In the genomic region with DNA sequence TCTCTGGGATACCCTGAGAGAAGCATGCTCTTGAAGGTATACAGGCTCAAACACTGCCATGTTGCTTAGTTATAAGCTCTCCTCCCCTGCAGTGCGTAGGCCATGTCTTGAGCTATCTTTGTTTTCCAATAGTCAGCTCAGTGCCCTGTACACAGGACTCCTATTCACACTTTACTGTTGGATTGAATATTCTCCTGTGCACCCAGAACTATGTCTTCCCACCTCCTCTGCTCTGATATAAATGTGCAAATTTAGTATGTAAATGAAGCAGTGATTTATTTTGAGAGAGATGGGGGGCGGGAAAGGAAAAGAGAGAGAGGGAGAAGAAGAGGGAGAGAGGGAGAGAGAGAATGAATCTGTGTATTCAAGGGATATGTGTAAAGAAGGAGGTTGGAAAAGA, we compare ENCODE assay signal across 13 mouse cellular contexts.
"Had no signal": no experiment of that assay in that cellular context is flagged by ENCODE, and none has a peak within 500 bp of the region (broad histone marks: within the 10 kb centered on the region; RNA-seq: fewer than 3 reads in every experiment).

No protein-coding gene starts in this region.

- H3K4me1 ChIP-seq: limb, embryonic 15.5 days; liver, embryonic 13.5 days; lung, embryonic 15.5 days had no signal

- H3K27me3 ChIP-seq: limb, embryonic 15.5 days; liver, embryonic 13.5 days; lung, embryonic 15.5 days had no signal

- ATAC-seq: inflammation-experienced regulatory T-cells, adult 6 months; liver, postnatal 0 days; midbrain, embryonic 13.5 days had no signal

- H3K36me3 ChIP-seq: limb, embryonic 15.5 days; liver, embryonic 13.5 days; lung, embryonic 15.5 days; midbrain, embryonic 13.5 days had no signal

- H3K4me2 ChIP-seq: limb, embryonic 15.5 days; liver, embryonic 13.5 days; lung, embryonic 15.5 days; midbrain, embryonic 13.5 days had no signal

- H3K4me3 ChIP-seq: limb, embryonic 15.5 days; liver, embryonic 13.5 days; lung, embryonic 15.5 days; midbrain, embryonic 13.5 days had no signal

- DNase-seq: kidney, adult 11 months; kidney, adult 9 months; kidney, postnatal 36 days; layer of hippocampus, adult 9-11 months; layer of hippocampus, postnatal 36 days; liver, embryonic 13.5 days; liver, postnatal 0 days; thymus, postnatal 14 days had no signal

- H3K27ac ChIP-seq: kidney, postnatal 0 days; limb, embryonic 15.5 days; liver, embryonic 13.5 days; lung, embryonic 15.5 days; midbrain, embryonic 13.5 days had no signal

- H3K9me3 ChIP-seq: limb, embryonic 15.5 days; liver, embryonic 13.5 days; lung, embryonic 15.5 days; midbrain, embryonic 13.5 days had no signal

- H3K9ac ChIP-seq: limb, embryonic 15.5 days; liver, embryonic 13.5 days; liver, postnatal 0 days; lung, embryonic 15.5 days; midbrain, embryonic 13.5 days had no signal
